Mouse (Mus musculus): ENCODE measurements at regions not wholly inside any gene's neighbourhood (a gene's known extent, or its start where the extent isn't known, plus 50 kb on each side); places are given as distances from the start of the nearest gene placed in this dataset.

DNA sequence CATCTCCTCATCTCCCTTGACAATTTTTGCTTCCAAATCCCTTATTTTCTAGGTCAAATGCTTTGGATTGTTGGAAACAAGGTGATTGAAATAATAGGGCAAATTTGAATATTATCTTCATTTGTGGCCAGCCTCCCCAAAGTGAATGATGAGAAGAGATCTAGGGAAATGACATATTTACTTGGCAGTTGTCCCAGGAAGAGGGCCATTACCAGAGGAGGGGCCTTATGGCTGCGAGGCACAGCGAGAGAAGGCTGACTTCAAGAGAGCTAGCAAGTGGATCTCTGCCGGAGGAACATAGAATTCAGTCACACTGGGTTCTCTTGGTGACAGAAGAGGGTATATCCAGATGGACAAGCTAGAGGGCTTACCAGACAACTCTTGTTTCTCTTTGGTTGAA lies 390.9 kb downstream of the Rps24 start:
- DNase-seq (ENCODE audit: low read depth) = no peak

DNA sequence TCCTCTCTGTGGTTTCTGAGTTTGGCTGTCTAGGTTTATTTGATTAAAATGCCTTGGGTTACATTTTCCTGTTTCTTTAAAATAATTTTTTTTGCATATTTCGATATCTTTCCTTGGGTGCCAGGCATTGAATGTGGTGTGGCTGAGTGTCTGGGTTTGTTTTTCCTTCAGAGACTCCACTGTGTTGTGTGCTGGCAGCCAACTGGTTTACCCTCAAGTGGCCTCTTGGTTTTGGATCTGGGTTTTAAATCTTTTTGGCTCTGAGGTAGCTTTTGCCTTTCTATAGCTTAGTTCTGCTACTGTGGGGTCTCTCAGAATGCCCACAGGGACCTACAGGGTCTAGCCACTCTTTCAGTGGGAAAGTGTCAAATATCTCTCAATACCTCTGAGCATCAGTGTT lies 399.2 kb downstream of the Rps24 start:
- DNase-seq (ENCODE audit: low read depth) = no peak

- no peak for DNase-seq (ENCODE audit: low read depth)
Measured at GRCm38 (mm10) chr14:24886896-24887421, 400.0 kb downstream of the Rps24 start.

DNA sequence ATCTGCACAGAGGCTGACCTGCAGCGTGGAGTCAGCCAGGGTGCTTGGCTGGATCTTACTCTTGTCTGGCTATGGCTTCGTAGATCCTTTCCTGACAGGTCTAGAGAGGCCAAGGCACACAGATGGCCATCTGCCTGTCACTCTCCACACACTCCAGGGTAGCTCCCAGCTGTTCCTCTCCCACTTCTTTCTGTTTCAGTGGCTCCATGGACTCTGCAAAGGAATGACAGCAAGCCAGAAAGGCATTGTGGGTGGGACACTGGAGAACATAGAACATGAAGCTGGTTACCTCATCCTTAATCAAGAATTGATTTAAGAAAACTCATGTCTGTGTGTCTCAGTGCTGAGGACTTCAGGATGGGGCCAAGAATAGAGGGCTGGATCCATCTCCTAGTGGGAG lies 403.9 kb downstream of the Rps24 start:
- no peak for DNase-seq (ENCODE audit: low read depth)

GRCm38 (mm10) chr14:24895196-24895595 lies 408.3 kb downstream of the Rps24 start:
- DNase-seq (ENCODE audit: low read depth) = no peak

- DNase-seq (ENCODE audit: low read depth) = no peak
Measured at GRCm38 (mm10) chr14:24896681-24897080, 409.8 kb downstream of the Rps24 start.

GRCm38 (mm10) chr14:24900501-24901179 lies 413.7 kb downstream of the Rps24 start:
- peak; percentile 92 for DNase-seq (ENCODE audit: low read depth)

DNA sequence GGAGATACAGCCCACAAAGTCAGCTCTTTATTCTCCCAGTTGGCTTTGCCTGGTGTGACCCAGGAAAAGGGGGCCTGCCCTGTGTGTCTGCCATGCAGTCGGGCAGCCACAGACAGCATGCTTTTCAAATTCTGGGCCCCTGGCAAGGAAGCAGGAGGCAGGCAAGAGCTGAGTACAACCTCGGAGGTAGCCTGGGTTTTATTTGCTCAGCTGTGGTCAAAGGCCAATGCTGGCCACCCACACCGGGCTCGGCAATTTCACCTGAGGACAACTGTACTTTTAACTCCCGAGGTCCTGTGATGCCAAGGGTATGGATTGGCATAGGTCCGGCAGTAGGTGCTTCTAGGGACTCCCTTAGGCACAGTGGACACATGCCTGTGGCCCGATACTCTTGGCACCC lies 414.8 kb downstream of the Rps24 start:
- no peak for DNase-seq (ENCODE audit: low read depth)

DNA sequence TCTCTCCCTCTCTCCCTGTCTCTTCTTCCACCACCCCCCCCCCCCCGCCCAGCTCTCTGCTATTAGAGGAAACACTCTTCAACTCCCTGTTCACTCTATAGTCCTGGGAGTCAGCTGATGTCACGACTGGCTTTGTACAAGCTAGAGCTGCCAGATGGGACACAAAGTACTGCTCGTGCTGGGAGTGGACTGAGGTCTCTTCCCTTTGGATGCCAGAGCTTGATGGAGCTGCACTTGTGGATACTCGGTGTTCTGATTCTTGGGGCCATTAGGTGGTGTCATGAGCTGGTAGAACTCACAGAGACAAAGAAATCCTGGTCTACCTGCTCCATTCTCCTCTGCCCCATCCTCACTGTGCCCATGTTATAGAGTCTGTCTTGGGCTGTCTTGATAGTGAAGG lies 415.9 kb downstream of the Rps24 start:
- peak; percentile 38 for DNase-seq (ENCODE audit: low read depth)

GRCm38 (mm10) chr14:24904712-24905111 lies 417.8 kb downstream of the Rps24 start:
- no peak for DNase-seq (ENCODE audit: low read depth)

DNA sequence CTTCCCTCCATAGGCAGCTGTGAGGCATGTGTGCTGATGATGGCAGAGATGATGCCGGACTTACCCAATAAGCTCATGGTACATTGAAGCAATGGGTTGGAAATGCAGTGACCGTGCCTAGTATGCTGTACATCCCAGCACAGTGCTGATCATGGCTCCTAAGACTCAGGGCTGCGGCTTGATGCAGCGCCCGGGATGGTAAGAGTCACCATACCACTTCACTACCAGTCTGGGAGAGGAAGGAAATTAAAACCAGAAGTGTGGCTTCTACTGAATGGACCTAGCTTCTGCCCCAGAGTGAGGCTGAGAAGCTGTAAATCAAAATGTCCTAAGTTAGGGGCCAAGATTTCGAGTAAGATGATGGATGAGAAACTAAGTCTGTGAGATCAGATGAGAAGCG lies 420.0 kb downstream of the Rps24 start:
- peak; percentile 77 for DNase-seq (ENCODE audit: low read depth)

DNA sequence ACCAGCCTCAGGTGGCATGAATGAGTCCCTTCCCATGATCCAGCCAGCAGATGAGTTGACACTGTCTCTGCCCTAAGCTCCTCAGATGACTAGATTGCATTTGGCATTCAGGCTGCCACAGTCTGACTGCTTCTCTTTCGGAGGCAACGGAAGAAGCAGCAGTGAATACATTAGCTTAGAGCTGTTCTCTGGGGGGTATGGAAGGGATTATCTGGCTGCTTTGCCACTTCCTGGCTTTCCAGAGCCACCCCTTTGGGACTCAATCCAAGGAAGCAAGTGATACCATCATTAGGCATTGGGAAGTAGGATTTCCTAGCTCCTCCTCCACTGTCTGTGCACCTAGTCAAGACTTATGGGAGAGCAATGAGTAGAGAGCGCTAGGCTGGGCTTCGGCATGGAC lies 421.5 kb downstream of the Rps24 start:
- peak; percentile 34 for DNase-seq (ENCODE audit: low read depth)

DNA sequence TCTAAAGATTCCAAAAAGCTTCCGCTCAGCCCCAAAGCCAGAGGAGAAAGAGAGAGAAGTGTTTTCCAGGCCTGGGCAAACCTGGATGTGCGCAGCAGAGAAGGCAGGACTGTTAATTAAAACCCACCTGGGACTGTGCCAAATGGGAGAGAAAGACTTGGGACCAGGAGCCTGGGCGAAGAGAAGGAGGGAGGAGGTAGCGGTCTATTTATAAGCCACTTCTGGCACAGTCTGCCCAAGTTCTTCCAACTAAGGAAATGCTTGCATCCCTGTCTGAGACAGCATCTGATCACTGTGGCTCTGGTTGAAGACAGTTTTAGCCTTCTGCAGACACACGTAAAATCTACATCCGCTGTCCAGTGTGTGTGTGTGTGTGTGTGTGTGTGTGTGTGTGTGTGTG lies 424.7 kb downstream of the Rps24 start:
- peak; percentile 22 for DNase-seq (ENCODE audit: low read depth)

GRCm38 (mm10) chr14:24919056-24919455 lies 432.1 kb downstream of the Rps24 start:
- no peak for DNase-seq (ENCODE audit: low read depth)

DNA sequence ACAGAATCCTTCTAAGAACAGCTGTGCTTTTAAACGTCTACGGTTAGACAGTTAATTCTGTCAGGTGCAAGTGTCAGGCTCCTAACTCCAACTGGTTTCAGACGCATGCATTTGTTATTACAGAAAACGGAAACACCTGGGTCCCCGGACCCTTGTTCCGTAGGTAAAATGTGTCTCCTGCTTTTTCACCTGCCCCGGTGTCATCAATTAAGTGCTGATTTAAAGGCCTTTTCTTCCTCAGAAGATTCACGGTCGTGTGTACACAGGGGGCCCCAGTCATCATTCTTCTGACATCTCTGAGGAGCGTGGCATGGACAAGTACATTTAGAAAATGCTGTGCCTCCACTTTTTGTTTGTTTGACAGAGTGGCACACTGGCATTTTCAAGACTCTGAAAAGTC lies 435.1 kb downstream of the Rps24 start:
- DNase-seq (ENCODE audit: low read depth) = no peak

DNA sequence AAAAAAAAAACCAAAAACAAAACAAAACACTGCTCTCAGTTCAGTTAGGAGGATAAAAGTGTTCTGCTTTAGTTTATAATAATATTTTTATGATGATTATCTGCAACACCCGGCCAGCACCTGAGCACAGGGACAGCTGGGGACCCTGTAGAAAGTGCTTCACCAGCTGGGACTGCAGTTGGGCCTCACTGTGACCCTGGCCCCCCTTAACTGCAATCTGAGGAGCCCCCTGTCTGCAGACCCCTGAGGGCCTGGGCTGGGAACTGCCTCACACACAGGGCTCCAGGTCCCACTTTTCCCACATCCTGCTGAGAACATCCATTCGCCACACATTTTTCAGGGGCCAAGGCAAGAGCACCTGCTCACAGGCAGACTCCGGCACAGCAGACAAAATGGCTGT lies 437.6 kb downstream of the Rps24 start:
- no peak for DNase-seq (ENCODE audit: low read depth)

DNA sequence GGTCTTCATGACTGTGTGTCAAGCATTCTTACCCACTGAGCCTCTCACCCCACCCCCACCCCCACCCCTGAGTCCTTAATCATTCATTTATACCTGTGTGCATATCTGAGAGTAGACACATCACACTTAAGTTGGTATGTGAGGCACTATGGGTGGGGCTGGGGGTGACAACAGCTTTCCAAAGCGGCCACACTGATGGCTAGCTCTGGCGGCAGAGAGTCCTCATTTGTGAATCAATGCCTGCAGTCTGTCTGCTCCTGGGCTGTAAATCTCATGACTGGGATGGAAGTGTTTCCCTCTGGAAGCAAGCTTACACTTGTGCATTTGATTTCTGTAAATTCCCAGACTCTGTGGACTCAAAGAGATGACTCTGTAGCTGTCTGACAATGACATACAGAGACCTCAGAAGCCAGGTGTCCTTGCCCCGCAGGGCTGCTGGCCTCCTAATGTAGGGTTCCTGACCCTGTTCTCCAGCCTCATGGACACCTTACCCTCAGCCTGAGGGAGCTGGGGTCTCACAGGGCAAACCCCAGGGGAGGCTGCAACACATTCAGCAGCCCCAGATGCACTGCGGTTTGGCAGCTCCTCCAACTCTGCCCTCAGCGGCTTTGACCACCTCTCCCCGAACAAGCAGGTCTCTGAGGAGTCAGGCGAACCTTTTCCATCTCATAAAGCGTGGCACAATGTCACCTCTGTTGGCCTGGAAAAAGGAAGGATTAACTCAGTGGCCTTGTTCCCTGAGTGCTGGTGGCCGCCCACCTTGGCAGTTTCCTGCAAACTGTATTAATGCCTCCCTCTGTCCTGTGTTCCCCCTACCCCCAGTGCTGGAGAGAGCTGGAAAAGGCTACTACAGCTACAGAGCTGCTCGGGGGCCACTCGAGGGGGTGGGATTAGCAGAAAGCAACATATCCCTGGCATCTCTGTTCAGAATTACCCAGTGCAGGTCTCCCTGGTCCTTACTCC lies 439.4 kb downstream of the Rps24 start:
- DNase-seq (ENCODE audit: low read depth) = no peak

DNA sequence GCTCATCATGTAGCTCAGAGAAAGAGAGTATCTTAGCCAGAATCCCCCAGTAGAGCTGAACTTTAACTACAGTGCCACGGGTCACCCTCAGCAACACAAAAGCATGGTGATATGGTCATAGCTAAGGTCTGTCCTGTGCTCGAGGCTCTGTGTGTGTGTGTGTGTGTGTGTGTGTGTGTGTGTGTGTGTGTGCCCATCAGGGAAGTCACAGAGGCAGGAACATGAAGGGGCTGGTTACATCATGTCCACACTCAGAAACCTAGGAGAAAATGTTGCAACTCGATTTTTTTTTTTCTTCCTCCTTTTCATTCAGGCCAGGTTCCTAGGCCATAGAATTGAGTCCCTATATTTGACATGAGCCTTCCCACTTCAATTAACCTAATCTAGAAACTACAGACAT lies 441.8 kb downstream of the Rps24 start:
- no peak for DNase-seq (ENCODE audit: low read depth)

DNA sequence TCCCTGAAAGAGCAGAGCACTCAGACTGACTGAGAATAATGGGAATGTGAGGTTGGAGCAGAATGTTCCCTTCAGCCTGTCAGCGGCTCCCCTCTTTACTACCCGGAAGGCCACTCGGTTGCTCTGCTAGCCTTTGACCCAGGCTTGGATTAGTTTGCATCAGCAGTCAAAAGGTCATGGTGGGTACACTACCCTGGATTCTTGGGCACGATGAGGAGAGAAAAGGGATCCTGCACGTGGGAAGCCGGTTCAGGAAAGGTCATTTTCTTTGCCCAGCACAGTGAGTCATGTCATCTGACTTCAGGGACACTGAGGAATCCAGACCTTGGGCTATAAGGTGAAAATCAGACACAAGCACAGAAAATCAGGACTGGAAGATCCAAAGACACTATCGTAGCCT lies 443.3 kb downstream of the Rps24 start:
- DNase-seq (ENCODE audit: low read depth) = no peak

DNA sequence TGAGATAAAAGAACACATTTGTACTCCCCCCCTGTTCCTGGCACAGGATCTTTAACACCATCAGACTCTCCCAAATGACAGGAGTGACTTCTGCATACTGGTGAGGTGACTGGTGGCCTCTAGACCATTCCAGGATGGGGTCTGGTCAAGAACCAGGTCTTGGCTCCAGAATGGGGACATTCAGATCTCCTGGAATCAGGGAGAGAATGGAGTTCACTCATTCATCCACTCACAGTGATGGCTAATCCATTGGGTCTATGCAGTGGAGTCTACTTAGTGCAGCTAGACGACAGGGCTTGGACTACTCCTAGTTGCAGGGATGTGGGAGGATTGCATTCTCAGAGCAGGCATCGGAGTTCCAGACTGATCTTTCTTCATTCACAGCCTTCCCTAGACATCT lies 451.0 kb downstream of the Rps24 start:
- no peak for DNase-seq (ENCODE audit: low read depth)

DNA sequence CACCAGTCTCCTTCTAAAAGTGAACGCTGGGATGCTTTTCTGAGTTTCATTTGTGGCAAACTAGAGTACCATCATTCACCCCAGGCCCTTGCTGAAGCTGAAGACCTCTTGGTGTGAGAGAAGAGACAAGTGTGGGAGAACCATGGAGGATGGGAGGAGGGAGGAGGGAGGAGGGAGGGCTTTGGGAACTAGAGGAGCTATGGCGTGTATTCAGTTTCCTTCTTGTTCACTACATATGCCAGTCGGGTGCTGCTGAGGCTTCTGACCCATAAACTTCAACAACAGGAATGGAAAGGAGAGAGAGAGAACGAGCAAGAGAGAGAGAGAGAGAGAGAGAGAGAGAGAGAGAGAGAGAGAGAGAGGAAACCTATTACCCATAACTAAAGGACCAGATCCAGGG lies 452.1 kb downstream of the Rps24 start:
- no peak for DNase-seq (ENCODE audit: low read depth)

DNA sequence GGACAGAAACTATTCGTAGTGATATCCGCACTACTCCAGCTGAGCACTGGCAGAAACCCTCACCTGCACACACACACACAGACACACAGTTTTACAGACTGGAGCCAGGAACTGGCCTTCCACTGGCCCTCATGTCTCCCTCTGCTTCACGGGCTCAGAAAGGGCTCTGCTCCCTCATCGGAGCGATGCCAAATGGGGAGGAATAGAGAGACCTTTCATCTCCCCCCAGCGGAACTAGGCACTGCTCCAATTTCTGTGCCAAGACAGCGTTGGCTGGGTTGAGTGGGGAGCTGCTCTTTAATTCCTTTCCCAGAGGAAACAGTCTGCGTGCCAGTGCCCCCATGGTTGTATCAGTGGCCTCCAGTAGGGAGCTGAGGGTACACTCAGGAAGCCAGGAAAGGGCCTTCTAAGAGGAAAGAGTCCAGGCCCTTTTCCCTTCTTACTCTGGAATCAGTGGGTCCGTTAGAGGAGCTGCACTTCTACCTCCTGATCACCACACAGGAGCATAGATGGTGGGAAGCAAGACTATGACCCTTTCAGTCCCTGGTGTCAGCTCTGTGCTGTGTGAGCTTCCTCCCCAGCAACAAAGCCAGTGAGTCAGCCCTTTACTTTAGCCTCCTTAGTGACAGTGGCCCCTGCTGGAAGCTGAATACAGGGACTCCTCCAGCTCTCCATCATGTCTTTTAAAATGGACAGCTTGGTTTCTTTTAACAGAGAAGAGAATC lies 452.7 kb downstream of the Rps24 start:
- DNase-seq (ENCODE audit: low read depth) = peak; percentile 31

DNA sequence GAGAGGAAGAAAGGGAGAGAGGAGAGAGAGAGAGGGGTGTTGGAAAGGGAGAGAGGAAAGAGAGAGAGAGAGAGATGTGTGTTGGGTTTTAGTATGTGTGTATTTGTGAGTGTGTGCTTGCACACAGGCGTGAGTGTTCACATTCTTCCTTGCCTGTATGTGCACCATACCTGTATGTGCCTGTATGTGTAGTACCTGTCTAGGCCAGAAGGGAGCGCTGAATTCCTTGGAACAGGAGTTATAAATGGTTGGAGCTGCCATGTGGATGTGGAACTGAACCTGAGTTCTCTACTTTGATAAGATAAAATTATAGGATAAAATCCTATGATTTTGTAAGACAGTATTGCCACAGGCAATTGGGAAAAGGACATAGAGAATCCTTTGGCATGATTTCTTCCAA lies 458.8 kb downstream of the Rps24 start:
- DNase-seq (ENCODE audit: low read depth) = peak; percentile 20
